Mouse (Mus musculus) left cerebral cortex, postnatal 36 days (tissue): ENCODE results near the gene Fcgr1. TPM values are rescaled to one million over a fixed set of nuclear protein-coding genes. Genes with fewer than 3 reads are reported as not detected.
"Not testable (repeated sequence)": the region's sequence is repeated elsewhere in the genome, so short reads cannot be mapped to it uniquely, and the experiment has no call there.

Source experiments
- DNase-seq, 2 experiments: peaks; one replicate each; pipeline ENCODE4 v3.0.0; 2021 to 2022; ENCODE audit warnings: low spot score in 2 of 2, mixed read lengths in 1 of 2
- intact Hi-C: fragments of 180-260 bp; cut with DNase I; formaldehyde crosslinking; loops from one replicate; pipeline ENCODE4 v1.15.1; 2025
- total RNA-seq, 2 experiments: library from RNA; stranded (reverse); gene quantifications; 2 replicates each; pipeline ENCODE4 v1.2.3; 2021

Gene Fcgr1
- total RNA-seq, 2 experiments from 2014 or later, result 2.1 to 2.2 TPM

DNA sequence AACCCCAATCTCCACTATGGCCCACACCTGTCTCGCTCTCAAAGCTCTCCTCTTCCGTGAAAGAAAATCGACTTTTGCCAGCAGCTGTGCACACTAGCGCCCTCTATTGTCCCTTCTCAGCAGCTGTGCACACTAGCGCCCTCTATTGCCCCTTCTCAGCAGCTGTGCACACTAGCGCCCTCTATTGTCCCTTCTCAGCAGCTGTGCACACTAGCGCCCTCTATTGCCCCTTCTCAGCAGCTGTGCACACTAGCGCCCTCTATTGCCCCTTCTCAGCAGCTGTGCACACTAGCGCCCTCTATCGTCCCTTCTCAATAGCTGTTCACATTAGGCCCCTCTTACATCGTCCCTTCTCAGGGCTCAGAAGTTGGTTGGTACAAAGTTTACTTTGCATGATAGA lies 6.4 kb downstream of the Fcgr1 start:
- intact Hi-C loops, DNase-seq: not testable (repeated sequence)

DNA sequence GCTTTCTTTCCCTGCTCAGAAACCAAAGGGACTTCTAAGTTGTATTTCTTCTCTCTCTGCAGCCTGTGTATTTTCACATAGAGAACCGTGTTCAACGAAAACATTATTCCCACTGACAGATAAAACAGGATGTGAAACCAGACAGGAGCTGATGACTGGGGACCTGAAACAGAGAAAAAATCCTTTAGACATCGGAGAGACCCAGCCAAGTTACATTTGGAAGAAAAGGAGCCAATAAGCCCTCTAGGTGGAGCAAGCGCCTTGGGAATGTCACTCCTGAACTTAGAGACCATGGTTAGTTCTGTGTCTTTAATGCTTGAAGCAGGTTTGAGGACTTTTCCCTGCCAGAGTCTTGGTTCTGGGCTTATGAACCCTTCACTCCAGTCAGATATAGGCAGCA lies 9.3 kb downstream of the Fcgr1 start:
- no peak for DNase-seq
- intact Hi-C loops, result loop anchor here (5.0 kb wide), 1 partner anchor 158 kb away; no protein-coding TSS in a partner anchor

DNA sequence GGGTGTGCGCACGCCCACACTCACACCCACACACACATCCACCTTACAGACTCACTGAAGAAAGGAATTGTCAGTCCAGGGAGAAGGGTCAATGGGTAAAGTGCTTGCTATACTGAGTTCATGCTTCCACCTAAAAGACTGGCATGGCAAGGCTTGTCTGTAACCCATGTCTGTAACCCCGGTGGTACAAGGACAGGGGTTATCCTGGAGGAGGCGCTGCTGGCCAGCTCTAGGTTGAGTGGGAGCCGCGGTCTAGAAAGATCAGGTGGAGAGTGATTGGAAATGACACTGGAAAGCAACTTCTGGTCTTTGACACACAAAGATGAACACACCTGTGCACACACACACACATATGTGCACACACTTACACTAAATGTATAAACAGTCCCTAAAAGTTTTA lies 13.1 kb downstream of the Fcgr1 start:
- intact Hi-C loops, result loop anchor here (5.0 kb wide), 1 partner anchor 162 kb away; no protein-coding TSS in a partner anchor
- DNase-seq, result no peak

DNA sequence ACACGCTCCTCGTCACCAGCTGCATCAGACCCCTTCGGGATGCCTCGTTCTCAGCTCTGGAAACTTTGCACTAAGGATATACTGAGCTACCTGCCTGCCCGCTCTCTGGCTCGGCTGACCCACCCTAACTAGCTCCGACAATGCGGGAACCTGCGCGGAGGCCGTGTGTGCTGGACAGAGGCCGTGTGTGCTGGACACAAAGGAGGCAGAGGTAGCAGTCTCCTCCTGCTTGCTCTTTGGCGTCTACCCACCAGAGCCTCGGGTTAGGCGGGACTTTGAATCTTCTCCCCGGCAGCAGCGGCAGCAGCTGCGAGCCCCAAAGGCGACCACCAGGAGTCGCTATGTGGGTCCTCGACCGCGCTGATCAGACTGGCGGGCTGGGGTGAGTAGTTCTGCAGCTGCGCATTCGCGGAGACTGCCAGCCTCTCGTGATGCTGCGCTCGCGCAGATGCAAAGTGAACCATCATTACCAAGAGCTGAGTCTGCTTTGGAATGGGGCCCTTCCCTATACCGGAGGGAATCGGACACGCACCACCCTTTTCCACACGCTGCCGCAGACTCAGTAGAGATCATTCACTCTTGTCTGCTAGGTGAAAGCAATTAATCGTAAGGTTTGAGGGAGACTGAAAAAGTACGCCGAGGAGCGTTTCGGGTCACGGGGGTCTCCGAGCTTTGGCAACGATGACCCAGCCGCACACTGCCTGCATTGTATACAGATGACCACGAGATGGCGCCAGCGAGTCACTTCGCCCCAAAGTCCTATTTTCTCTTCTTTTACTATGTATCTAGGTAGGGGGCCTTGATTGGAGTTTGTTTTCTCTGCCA lies 15.8 kb downstream of the Fcgr1 start:
- DNase-seq, result peak; percentile 93
- intact Hi-C loops, result loop anchor here (5.0 kb wide), 2 partner anchors 224 to 319 kb away; partner anchors contain the start of gene Ankrd34a

DNA sequence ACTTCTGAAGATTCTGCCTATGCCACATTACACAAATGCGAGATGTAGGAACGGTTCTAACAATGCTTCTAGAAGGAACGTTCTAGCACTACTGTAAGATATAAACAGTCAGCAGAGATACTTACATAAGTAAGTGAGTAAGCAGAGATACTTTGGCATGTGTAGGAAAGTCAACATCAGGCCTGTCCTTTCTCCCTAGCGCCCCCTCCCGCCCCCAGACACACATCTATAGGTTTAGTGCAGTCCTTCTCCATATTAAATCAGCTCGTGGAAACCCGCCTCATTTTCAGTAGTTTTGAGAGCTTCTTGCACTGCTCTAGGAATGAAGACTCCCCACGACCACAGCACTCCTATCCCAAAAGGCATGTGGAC lies 16.4 kb downstream of the Fcgr1 start:
- peak; percentile 45 to 47 for DNase-seq
- intact Hi-C loops, result loop anchor here (5.0 kb wide), 2 partner anchors 225 to 320 kb away; partner anchors contain the start of gene Ankrd34a

DNA sequence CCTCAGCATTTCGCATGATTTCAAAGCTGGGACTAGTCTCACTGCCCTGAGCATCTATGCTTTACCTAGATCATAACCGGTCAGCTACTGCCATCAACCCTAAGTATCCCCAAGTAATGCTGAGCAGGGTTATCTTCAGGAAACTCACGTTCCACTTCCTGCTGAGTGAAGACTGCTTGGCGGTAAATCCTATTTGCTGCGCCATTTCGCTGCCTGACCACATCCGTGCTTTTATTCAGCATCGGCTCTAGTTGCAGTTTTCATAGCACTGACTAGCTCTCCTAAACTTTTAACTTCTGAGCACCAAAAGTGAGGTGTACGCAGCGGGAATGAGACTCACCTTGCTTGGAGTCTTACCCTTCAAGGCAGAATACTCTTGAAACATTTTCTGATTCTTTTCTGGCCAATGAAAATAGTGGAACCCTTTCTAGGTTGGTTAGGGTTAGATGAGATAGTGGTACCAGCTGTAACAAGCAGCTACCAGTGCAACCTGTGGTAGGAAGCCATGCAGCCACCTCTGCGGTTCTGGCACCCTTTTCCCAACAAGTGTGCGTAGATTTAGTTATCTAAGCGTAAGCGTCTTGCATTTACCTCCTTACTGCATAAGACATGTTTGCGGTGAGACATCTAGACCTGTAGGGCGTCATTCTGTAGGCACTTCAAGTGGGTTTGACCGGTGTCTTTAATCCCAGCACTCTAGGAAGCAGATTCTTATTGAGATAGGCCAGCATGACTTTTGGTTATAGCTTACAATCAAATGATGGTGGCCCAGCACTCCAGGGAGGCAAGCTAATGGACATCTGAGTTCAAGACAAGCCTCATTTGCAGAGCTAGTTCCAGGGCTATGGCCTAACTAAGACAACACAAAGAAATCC lies 19.9 kb downstream of the Fcgr1 start:
- intact Hi-C loops, result no loop called here
- no peak for DNase-seq

DNA sequence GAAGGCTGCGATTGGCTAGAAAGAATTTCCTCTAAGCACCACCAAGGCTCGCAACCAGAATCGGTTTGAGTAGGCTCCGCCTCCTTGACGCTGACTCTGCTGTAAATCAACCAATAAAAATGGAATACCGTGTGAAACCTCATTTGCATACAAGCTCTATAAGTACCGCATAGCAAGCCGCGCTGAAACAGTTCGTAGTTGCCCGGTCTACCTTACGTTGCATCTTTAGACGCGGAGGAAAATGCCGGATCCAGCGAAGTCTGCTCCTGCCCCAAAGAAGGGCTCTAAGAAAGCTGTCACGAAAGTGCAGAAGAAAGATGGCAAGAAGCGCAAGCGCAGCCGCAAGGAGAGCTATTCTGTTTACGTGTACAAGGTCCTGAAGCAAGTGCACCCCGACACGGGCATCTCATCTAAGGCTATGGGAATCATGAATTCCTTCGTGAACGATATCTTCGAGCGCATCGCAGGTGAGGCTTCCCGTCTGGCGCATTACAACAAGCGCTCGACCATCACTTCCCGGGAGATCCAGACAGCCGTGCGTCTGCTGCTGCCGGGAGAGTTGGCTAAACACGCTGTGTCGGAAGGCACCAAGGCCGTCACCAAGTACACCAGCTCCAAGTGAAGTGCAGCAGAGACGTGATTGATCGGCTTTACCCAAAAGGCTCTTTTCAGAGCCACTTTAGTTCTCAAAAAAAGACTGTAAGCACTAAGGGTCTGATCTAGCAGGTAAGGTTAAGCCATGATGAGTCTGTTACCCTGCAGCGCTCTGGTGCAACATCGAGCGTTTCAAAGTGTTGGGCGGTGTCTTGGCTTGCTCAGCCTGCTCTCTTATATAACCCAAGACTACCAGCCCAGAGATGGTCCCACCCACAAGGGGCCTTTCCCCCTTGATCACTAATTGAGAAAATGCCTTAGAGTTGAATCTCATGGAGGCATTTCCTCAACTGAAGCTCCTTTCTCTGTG lies 24.0 kb downstream of the Fcgr1 start, which contains the start of gene Hist2h2bb:
Gene Hist2h2bb (plus strand): TSS at position 242 of the 964 bp plus-strand sequence.
- peak; percentile 91 to 94 for DNase-seq
- intact Hi-C loops, result loop anchor here (10.0 kb wide), 1 partner anchor 205 kb away; no protein-coding TSS in a partner anchor

DNA sequence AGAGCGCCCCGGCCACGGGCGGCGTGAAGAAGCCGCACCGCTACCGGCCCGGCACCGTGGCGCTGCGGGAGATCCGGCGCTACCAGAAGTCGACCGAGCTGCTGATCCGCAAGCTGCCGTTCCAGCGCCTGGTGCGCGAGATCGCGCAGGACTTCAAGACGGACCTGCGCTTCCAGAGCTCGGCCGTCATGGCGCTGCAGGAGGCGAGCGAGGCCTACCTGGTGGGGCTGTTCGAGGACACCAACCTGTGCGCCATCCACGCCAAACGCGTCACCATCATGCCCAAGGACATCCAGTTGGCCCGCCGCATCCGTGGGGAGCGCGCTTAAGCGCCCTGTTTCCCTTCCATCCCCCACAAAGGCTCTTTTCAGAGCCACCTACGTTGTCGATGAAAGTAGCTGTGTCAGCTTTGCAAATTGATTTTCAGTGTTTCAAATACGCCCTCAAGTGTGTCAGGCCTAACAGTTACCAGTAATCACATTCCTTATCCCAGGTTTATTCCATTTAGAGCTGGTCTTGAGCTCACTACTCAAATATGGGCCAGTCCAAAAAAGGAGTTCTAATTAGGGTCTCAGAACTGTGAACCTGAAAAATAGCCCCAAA lies 24.9 kb downstream of the Fcgr1 start:
- intact Hi-C loops, result loop anchor here (10.0 kb wide), 1 partner anchor 204 kb away; no protein-coding TSS in a partner anchor
- DNase-seq, result peak in 1 of 2 experiments; percentile 45

DNA sequence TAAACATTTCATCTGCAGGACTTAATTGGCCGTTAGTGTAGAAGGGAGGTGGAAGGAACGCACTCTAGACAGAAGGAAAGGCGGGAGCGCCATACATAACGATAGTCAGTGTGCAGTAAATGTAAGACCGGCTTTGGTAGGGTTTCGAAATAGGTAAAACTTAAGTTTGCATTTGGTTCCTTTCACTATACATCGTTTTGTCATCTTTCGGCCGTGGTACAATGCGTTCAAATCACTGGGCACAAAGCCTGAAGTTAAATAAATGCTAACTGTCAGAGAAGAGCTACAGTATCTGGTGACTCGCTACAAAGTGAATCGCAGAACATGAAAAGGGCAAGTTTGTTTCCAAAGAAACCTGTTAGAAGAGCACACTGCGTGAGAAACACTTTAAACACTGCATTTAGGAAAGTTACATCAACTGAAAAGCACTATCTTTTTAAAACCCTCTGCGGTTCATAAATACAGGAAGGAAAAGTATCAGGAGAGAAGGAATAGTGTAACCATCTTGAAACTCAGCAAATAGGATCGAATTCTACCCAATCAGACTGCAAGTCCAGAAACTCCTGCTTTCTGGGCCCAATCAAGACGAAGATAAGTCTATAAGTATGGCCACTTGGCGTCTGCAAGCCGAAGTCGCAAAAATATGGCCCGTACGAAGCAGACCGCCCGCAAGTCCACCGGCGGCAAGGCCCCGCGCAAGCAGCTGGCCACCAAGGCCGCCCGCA lies 25.6 kb downstream of the Fcgr1 start, which contains the start of gene Hist2h3b:
Gene Hist2h3b (plus strand): TSS at position 604 of the 725 bp plus-strand sequence.
- intact Hi-C loops, result loop anchor here (10.0 kb wide), 1 partner anchor 203 kb away; no protein-coding TSS in a partner anchor
- DNase-seq, result peak; percentile 85 to 88

DNA sequence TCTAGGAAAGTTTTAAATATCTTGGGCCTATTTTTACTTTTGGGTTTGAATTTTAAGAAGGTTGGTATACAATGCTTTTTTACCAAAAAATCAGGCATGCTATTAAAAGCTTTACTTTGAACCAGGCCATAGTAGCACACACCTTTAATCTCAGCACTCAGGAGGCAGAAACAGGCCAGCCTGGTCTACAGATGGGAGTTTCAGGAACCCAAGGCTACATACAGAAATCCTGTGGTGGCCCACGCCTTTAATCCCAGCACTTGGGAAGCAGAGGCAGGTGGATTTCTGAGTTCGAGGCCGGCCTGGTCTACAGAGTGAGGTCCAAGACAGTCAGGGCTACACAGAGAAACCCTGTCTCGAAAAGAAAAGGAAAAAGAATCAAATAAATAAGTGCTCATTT lies 26.2 kb downstream of the Fcgr1 start:
- DNase-seq, result no peak
- intact Hi-C loops, result loop anchor here (10.0 kb wide), 1 partner anchor 203 kb away; no protein-coding TSS in a partner anchor

DNA sequence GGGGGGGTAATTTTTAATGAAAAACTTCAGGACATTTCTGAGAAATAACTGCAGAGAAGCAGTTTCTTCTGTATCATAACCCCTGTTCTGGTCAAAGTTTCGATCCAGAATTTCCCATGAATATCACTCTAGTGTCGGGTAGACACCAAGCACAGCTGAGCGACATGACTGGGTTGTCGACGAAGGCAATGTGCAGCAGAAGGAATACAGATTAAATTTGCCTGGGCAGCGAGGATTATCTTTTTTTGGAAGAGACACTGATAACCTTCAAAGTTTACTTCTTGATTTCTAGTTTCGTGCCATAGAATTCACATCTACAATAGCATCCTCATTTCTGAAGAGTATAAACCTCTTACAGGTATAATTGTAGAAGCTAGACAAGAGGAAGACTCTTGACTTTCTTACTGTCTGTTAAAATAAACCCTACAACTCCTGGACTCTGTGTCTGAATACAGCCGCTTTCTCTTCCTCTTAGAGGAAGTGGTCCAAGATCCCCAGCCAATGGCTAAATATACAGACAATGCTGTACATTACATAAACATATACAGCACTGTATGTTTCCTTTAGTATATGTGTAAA lies 27.5 kb downstream of the Fcgr1 start:
- DNase-seq, result no peak
- intact Hi-C loops, result loop anchor here (10.0 kb wide), 1 partner anchor 201 kb away; no protein-coding TSS in a partner anchor

DNA sequence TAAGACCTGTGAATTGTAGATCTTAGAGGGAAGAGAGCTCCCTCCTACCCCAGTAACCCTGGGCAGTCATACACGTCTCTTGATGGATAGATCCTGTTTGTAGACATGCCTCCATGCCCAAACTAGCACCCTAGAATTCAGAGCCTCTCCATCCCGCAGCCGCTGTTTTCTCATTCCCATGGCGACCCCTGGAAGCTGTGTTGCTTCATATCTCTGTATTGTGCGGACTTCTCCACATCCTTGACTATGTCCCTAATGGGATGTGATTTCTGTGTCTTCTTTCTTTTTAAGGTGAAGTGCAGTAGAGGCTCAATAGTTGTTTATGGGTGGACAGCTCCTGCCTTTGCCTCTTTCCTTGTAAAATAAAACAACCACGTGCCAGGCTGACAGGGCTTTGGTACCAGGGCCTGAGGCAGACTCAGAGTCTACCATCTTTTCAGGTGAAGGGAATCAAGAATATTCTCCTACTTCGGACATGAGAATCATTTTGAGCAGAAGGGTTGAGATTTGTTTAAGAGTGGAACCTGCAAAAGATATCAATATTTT lies 29.3 kb downstream of the Fcgr1 start:
- intact Hi-C loops, result loop anchor here (5.0 to 10.0 kb wide), 2 partner anchors 200 to 333 kb away; partner anchors contain the start of gene Ankrd34a
- DNase-seq, result no peak

DNA sequence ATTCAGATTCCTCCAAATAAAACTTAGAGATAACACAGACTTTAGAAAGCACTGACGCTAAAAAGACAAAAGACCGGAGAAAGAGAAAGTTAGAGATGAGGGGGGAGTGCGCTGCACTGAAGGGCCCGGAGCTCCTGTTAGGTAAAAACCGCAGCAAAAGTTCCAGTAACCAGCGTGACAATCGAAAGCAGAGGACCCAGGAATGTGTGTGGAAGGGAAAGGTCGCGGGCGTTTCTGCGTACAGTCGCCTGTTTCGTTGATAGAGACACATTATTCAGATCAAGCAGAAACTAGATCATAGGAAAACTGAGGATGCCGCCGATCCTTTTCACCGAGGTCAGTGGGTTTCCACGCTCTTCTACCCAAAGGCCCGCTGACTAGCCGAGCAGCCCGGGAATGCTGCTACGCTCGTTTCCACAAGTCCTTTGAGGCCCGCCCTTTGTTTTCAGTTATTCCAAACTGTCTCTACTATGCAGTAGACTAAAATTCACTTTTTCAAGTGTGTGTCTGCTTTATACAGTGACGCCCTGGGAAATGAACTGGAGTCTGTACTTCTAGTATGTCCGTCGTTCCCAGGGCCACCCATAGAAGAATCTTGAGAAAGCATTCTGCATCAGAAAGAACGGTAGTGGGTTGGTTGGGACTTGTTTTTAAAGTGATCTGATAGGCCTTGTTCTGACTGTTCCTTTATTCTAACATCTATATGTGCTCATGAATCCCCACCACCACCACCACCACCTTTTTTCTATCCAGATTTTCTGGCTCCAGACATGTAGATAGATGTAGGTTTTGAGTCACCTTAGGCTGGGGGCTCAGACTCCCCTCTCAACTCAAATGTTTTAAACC lies 30.0 kb downstream of the Fcgr1 start:
- intact Hi-C loops, result loop anchor here (2.0 to 10.0 kb wide), 3 partner anchors 43 to 334 kb away; partner anchors contain the start of genes Ankrd34a, Hist2h2ac and Hist2h2be

DNA sequence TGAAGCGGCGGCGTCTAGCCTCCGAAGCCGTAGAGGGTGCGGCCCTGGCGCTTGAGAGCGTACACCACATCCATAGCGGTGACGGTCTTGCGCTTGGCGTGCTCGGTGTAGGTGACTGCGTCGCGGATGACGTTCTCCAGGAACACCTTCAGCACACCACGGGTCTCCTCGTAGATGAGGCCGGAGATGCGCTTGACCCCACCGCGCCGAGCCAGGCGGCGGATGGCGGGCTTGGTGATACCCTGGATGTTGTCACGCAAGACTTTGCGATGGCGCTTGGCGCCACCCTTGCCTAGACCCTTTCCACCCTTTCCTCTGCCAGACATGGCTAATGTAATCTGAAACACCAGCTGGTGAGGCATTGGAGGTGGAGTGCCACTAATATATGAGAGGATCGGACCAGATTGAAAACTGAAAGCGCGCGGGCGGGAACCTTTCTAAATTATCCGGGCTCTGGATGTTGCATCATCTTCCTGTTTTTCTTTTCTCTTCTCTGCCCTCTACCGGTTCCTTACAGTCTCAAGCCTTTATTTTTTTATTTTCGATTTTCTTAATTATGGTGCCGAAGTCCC lies 30.7 kb downstream of the Fcgr1 start, which contains the start of gene Hist2h4:
Gene Hist2h4 (minus strand): TSS at position 333 of the 572 bp plus-strand sequence.
- intact Hi-C loops, result loop anchor here (2.0 to 10.0 kb wide), 3 partner anchors 42 to 334 kb away; partner anchors contain the start of genes Ankrd34a, Hist2h2ac and Hist2h2be
- DNase-seq, result peak; percentile 96 to 98

More for the DNA sequence above, 30.0 kb downstream of the Fcgr1 start:
- peak; percentile 48 to 63 for DNase-seq

DNA sequence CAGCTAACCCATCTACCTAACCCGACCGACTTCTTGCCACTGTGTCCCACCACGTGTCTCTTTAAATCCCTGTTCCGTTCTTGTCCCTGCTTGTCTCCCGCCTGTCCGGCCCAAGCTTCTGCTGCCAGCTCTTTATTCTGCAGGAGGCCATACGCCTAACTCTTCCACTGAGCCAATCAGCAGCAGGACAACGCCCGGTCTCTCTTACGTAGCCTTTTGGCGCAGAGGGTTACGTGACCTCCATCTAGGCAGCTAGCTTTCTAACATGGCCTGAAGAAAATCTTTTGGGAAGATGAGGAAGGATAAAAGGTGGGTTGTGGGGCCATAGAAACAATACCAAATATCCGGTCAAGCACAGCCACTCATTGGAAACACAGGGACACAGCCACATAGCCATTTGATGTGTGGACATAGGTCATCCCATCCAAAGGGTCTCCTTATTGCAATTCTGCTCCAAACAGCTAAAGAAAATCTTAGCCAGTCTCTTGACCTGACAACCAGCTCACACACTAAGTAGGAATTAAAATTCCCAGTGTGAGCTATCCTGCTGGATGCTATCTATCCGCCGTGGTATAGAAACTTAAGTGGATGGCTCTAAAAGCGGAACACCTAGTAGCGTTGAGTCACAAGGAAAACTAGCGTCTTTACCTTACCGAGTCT lies 31.4 kb downstream of the Fcgr1 start:
- intact Hi-C loops, result loop anchor here (2.0 to 10.0 kb wide), 3 partner anchors 42 to 335 kb away; partner anchors contain the start of genes Ankrd34a, Hist2h2ac and Hist2h2be
- peak; percentile 83 to 86 for DNase-seq
